Mouse (Mus musculus) heart, embryonic 14.5 days (tissue): ENCODE data around the gene 1300017J02Rik. TPM values are rescaled to one million over a fixed set of nuclear protein-coding genes. Genes with fewer than 3 reads are reported as not detected.

Experiments
- ATAC-seq: fragments of 200-750 bp; cut with Nextera tagmentation; 2 replicates; pipeline ENCODE4 v1.8.0; 2017; ENCODE audit warnings: low read depth, moderate TSS enrichment; ENCODE audit not compliant: insufficient number of reproducible peaks, insufficient read depth, low FRiP score
- H3K27ac ChIP-seq, 2 experiments: fragments of 200-500 bp in 1 of 2; fragments of 300-500 bp in 1 of 2; sonication (generic) in 1 of 2; replicated peaks in 1 of 2; 2 replicates each; pipeline ENCODE4 v1.5.1; 2012 to 2014; ENCODE audit warnings: low read depth in 2 of 2, low read length in 2 of 2, control low read depth in 1 of 2, mild to moderate bottlenecking in 1 of 2, mixed read lengths in 1 of 2; ENCODE audit not compliant: control insufficient read depth in 1 of 2, insufficient read depth in 1 of 2
- H3K27me3 ChIP-seq: fragments of 300-500 bp; sonication (generic); 2 replicates; pipeline ENCODE4 v1.6.1; 2014; ENCODE audit warnings: mild to moderate bottlenecking, low read length, control low read depth; ENCODE audit not compliant: control insufficient read depth, insufficient read depth
- H3K36me3 ChIP-seq: fragments of 300-500 bp; sonication (generic); 2 replicates; pipeline ENCODE4 v1.6.1; 2014; ENCODE audit warnings: mild to moderate bottlenecking, control low read depth, low read length, mixed read lengths; ENCODE audit not compliant: control insufficient read depth, insufficient read depth
- H3K4me1 ChIP-seq, 2 experiments: fragments of 200-500 bp in 1 of 2; fragments of 300-500 bp in 1 of 2; sonication (generic) in 1 of 2; 2 replicates each; pipeline ENCODE4 v1.6.1; 2012 to 2014; ENCODE audit warnings: low read length in 2 of 2, control low read depth in 1 of 2, mixed read lengths in 1 of 2; ENCODE audit not compliant: control insufficient read depth in 2 of 2, insufficient read depth in 2 of 2
- H3K4me2 ChIP-seq: fragments of 300-500 bp; sonication (generic); 2 replicates; pipeline ENCODE4 v1.6.1; 2014; ENCODE audit warnings: mild to moderate bottlenecking, low read length
- H3K4me3 ChIP-seq, 2 experiments: fragments of 200-500 bp in 1 of 2; fragments of 300-500 bp in 1 of 2; sonication (generic) in 1 of 2; 2 replicates each; pipeline ENCODE4 v1.5.1; 2012 to 2014; ENCODE audit warnings: low read length in 2 of 2, mild to moderate bottlenecking in 2 of 2, control low read depth in 1 of 2, low read depth in 1 of 2, moderate library complexity in 1 of 2; ENCODE audit not compliant: control insufficient read depth in 1 of 2, insufficient read depth in 1 of 2
- H3K9ac ChIP-seq: fragments of 300-500 bp; sonication (generic); 2 replicates; pipeline ENCODE4 v1.6.1; 2014; ENCODE audit warnings: mild to moderate bottlenecking, low read length
- H3K9me3 ChIP-seq: fragments of 300-500 bp; sonication (generic); 2 replicates; pipeline ENCODE4 v1.6.1; 2016; ENCODE audit warnings: low read length, control low read depth; ENCODE audit not compliant: control insufficient read depth
- WGBS: fragments of 180-500 bp; shearing (Covaris S2); extraction: QIAGEN DNeasy Blood & Tissue Kit; methylation state at CpG from one replicate; pipeline ENCODE4 v1.1.7; 2014; 5-methylcytosine and 5-hydroxymethylcytosine counted together
- polyA plus RNA-seq: library from polyadenylated mRNA; unstranded; fragments of >200 nt; fragmentation: Nextera tagmentation; extraction: Ambion mirVana; gene quantifications from 2 replicates; pipeline ENCODE4 v1.2.1, GENCODE M21; 2014

Gene 1300017J02Rik
- polyA plus RNA-seq, 1 experiment from 2014 or later, result 1.3 TPM

DNA sequence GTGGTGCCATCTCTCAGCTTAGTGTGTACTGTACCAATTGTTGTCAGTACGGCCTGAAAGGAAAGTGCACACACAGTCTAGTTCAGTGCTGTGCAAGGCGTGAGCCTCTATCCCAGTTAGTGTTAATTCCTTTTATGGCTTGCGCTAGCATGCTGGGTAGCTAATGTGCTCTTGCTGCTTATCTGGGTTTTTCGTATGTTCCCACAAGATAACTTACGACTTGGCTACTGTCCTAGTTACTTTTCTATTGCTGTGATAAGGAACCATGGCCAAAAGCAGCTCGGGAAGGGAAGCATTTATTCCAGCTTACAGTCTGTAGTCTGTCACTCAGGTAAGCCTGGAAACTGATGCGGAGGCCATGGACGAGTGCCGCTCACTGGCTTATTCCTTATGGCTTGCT lies 21.6 kb upstream of the 1300017J02Rik start:
- no peak overlapping the region for H3K4me3 ChIP-seq
- no peaks in the 10 kb centered on the region for H3K9me3 ChIP-seq
- 37% methylated on average over 9 of the region's 9 CpGs for WGBS
- no peaks in the 10 kb centered on the region for H3K27me3 ChIP-seq
- H3K27ac ChIP-seq, result peak overlapping the region in 1 of 2 experiments; percentile 65; a peak in 3 of 4 replicates
- H3K4me1 ChIP-seq, result peaks cover 3 to 11% of the 10 kb centered on the region in 2 experiments; a peak in 3 of 4 replicates
- H3K9ac ChIP-seq, result no peak overlapping the region
- H3K36me3 ChIP-seq, result peaks cover 95% of the 10 kb centered on the region
- no peak overlapping the region; the same call in 1 of the 2 replicates for H3K4me2 ChIP-seq
- ATAC-seq, result peak; percentile 61

GRCm38 (mm10) chr9:103324678-103325077 lies 19.8 kb upstream of the 1300017J02Rik start:
- peaks cover 95% of the 10 kb centered on the region for H3K36me3 ChIP-seq
- H3K4me3 ChIP-seq, result no peak overlapping the region
- no peak for ATAC-seq
- no peaks in the 10 kb centered on the region for H3K9me3 ChIP-seq
- H3K27ac ChIP-seq, result no peak overlapping the region
- no peak overlapping the region for H3K9ac ChIP-seq
- WGBS, result 85% methylated on average over 1 of the region's 2 CpGs
- no peaks in the 10 kb centered on the region for H3K27me3 ChIP-seq
- H3K4me2 ChIP-seq, result no peak overlapping the region
- H3K4me1 ChIP-seq, result peaks cover 3 to 11% of the 10 kb centered on the region in 2 experiments; a peak in 3 of 4 replicates

- Histone ChIP-seq H3K27ac (no peak overlapping the region), H3K4me3 (no peak overlapping the region), H3K4me1 (no peaks in the 10 kb centered on the region; a peak in 2 of 4 replicates), H3K36me3 (peaks cover 74% of the 10 kb centered on the region), H3K9me3 (no peaks in the 10 kb centered on the region), H3K27me3 (no peaks in the 10 kb centered on the region), H3K9ac (no peak overlapping the region), H3K4me2 (no peak overlapping the region)
- ATAC-seq, result no peak
- WGBS, result 82% methylated on average over 6 of the region's 6 CpGs
Observed at GRCm38 (mm10) chr9:103309832-103310231, 5.0 kb upstream of the 1300017J02Rik start.

- Histone ChIP-seq H3K9ac (peak overlapping the region; percentile 82), H3K9me3 (no peaks in the 10 kb centered on the region), H3K4me3 (peak overlapping the region; percentile 70 to 88), H3K27me3 (no peaks in the 10 kb centered on the region), H3K27ac (peak overlapping the region; percentile 74 to 87), H3K4me2 (peak overlapping the region; percentile 74), H3K4me1 (peaks cover 0 to 5% of the 10 kb centered on the region in 2 experiments; a peak in 2 of 4 replicates), H3K36me3 (peaks cover 33% of the 10 kb centered on the region)
- peak; percentile 56; the same call in 1 of the 2 replicates for ATAC-seq
- under 1% methylated on average over 40 of the region's 40 CpGs for WGBS
Observed at GRCm38 (mm10) chr9:103305332-103306041, 605 bp upstream of the 1300017J02Rik start.

DNA sequence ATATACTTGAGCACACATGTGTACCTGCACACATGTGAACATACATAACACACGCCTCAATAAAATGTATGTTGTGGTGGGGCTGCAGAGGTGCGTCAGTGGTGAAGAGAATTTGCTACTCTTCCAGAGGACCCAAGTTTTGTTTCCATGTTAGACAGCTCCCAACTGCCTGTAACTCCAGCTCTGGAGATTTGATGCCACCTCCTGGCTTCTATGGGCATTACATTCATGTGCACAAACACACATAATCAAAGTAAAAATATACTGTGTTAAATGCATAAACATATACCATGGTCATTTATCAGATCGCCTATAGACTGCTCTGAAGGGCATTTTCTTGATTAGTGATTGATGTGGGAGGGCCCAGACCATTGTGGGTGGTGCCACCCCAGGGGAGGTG lies 2.2 kb downstream of the 1300017J02Rik start:
- H3K9ac ChIP-seq, result no peak overlapping the region
- H3K27me3 ChIP-seq, result no peaks in the 10 kb centered on the region
- H3K4me1 ChIP-seq, result peaks cover 0 to 5% of the 10 kb centered on the region in 2 experiments; a peak in 2 of 4 replicates
- H3K4me3 ChIP-seq, result no peak overlapping the region
- no peaks in the 10 kb centered on the region for H3K9me3 ChIP-seq
- H3K4me2 ChIP-seq, result no peak overlapping the region
- peaks cover 5% of the 10 kb centered on the region for H3K36me3 ChIP-seq
- H3K27ac ChIP-seq, result no peak overlapping the region
- 51% methylated on average over 3 of the region's 3 CpGs for WGBS
- ATAC-seq, result no peak

DNA sequence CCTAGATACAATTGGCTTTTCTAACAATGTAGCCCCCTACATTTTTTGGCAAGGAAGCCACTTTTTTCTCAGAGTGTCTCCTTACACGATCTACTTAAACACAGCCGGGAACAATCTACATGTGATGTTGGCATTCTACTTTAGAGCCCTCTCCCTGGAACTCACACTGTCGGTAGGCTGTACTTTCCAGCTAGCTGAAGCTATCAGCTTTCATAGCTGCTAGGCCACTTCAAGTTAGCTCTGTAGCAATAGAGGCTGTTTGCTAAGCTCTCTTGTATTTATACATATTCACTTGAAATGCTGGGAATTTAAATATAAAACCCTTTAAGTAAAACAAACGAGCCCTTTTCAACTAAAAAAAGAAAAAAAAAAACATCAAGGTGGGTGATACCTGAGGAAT lies 2.6 kb downstream of the 1300017J02Rik start:
- Histone ChIP-seq H3K27me3 (no peaks in the 10 kb centered on the region), H3K27ac (no peak overlapping the region), H3K4me3 (no peak overlapping the region), H3K9ac (no peak overlapping the region), H3K9me3 (no peaks in the 10 kb centered on the region), H3K4me1 (peaks cover 0 to 5% of the 10 kb centered on the region in 2 experiments; a peak in 2 of 4 replicates), H3K36me3 (peaks cover under 1% of the 10 kb centered on the region; the same call in 1 of the 2 replicates), H3K4me2 (no peak overlapping the region)
- no peak for ATAC-seq
- 72% methylated on average over 4 of the region's 4 CpGs for WGBS

- H3K9me3 ChIP-seq, result no peaks in the 10 kb centered on the region
- H3K4me1 ChIP-seq, result peaks cover 0 to 5% of the 10 kb centered on the region in 2 experiments; a peak in 1 of 4 replicates
- no peak overlapping the region for H3K9ac ChIP-seq
- ATAC-seq, result no peak
- no peaks in the 10 kb centered on the region for H3K27me3 ChIP-seq
- no peak overlapping the region for H3K4me2 ChIP-seq
- no peaks in the 10 kb centered on the region for H3K36me3 ChIP-seq
- no peak overlapping the region for H3K27ac ChIP-seq
- H3K4me3 ChIP-seq, result no peak overlapping the region
- 86% methylated on average over 8 of the region's 8 CpGs for WGBS
Observed at GRCm38 (mm10) chr9:103301086-103301485, 3.8 kb downstream of the 1300017J02Rik start.
